Mouse (Mus musculus) T-helper 17 cell (primary cell): Measurements from ENCODE around the gene Serpinf2.
"Not testable (repeated sequence)": the region's sequence is repeated elsewhere in the genome, so short reads cannot be mapped to it uniquely, and the experiment has no call there.

ENCODE experiments used
- in situ Hi-C, 2 experiments: fragments of 300-600 bp; cut with MboI, MseI; formaldehyde crosslinking; loops; 1 replicate in 1 of 2; 2 replicates in 1 of 2; pipeline ENCODE4 v1.15.1; 2025; ENCODE audit warnings: high pct_unique_total_duplicates in 2 of 2

Gene Serpinf2

DNA sequence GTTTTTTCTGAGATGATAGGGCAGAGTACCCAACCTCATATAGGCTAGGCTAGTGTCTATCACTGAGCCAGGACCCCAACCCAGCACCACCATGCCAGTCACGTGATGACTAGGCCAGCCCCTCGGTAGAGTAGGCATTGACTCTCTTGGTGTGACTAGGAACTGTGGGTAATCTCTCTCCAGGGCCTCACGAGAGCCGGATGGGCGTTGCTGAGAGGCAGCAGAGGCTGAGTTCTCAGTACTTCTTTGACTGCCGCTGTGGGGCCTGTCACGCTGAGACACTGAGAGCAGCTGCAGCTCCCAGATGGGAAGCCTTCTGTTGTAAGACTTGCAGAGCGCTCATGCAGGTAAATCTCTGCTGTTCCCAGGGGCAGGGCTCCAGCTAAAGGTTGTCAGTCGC, 39.3 kb downstream of the Serpinf2 start:
- in situ Hi-C loops = no loop called here

DNA sequence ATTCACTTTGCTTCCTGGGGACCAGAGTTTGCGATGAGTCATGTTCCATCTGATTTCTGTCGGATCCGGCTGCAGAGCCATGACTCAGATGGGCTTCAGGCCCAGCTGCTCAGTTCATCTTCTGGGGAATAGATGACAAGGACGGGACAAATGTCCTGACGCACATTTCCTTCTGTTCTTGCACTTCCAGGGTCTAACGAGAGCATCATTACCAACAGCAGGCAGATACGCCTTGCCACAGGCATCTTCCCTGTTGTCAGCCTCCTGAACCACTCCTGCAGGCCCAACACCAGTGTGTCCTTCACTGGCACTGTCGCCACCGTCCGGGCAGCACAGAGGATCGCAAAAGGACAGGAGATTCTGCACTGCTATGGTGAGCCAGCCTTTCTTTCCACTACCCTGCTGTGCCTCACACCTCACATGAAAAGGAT, 40.0 kb downstream of the Serpinf2 start:
- in situ Hi-C loops = loop anchor here in 1 of 2 experiments (10.0 kb wide), 1 partner anchor 1425 kb away; no protein-coding TSS in a partner anchor

DNA sequence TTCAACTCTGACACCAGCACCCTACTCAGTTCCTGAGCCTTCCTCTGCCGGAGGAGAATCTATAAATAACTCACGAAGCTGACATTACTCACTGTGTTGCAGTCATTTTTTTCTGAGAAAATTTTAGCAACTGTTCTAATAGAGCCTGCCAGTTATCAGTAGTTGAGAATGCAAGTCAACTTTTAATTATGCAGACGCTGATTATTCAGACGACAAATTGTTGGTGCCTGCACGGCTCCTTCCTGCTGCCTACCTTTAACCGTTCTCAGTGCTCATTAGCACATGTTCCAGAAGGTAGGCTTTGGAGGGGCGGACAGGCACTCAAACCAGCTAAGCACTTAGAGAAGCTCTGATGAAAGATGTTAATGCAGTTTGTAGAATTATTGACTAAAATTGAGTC, 41.9 kb downstream of the Serpinf2 start:
- in situ Hi-C loops = loop anchor here in 1 of 2 experiments (10.0 kb wide), 1 partner anchor 1427 kb away; no protein-coding TSS in a partner anchor

DNA sequence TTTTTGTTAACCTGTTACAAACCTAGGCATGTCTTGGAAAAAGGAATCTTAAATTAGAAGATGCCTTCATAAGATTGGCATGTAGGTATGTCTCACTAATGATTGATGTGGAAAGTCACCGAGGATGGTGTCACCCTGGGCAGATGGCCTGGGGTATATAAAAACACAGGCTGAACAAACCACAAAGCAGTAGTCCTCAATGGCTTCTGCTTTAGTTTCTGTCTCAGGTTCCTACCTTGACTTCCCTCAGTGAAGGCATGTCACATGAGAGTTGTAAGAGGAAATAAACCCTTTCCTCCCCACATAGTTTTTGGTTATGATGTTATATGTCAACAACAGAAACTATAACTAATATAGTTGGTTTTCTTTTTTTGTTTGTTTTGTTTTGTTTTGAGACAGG, 43.8 kb downstream of the Serpinf2 start:
- in situ Hi-C loops = loop anchor here in 1 of 2 experiments (10.0 kb wide), 1 partner anchor 1429 kb away; no protein-coding TSS in a partner anchor

DNA sequence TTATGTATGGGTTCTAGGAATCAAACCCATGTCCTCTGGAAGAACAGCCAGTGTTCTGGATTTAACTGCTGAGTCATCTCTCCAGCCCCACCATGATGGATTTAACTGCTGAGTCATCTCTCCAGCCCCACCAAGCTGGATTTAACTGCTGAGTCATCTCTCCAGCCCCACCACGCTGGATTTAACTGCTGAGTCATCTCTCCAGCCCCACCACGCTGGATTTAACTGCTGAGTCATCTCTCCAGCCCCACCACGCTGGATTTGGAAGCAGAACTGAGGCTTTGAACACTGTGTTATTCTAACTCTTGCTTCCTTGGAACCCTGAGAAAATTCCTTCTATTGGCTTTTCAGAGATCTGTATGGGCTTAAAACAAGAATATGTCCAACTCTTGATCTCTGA, 55.9 kb downstream of the Serpinf2 start:
- in situ Hi-C loops = not testable (repeated sequence)
